ENCODE assay signal across 18 mouse cellular contexts in the genomic region with DNA sequence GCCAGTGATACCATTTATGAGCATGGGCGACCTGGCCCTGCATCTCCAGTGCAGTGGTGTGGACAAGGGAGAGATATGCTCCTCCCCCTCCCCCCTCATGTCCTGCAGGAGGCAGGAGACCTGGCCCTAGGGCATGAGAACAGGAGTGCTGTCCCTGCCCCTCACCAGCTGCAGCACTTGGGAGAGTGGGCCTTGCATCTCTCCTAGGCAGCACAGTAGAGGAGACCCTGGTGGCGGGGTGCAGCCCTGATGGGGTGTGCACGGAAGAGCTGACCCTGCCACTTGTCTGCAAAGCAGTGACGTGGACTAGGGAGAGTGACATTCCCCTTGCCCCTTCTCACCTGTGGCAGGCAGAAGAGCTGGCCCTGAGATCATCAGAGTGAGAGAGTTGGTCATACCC.
A peak's percentile ranks its signal among the peaks of the same experiment; 100 is the strongest.
DNase-seq lines count a peak whose midpoint lies in the region; ATAC-seq and TF ChIP-seq lines count a peak whose summit lies in the region.
"Had no signal": no experiment of that assay in that cellular context is flagged by ENCODE, and none has a peak within 500 bp of the region (broad histone marks: within the 10 kb centered on the region; RNA-seq: fewer than 3 reads in every experiment).

No protein-coding gene starts in this region.

- no peaks in the 10 kb centered on the region for H3K4me1 ChIP-seq in heart, embryonic 11.5 days (ENCODE audit: control insufficient read depth, insufficient read depth, low read length)
- H3K4me1 ChIP-seq in intestine, postnatal 0 days (replicated peaks; ENCODE audit: control insufficient read depth, insufficient read depth, low read length), result no peaks in the 10 kb centered on the region
- H3K4me1 ChIP-seq in intestine, embryonic 16.5 days (ENCODE audit: control insufficient read depth, insufficient read depth, low read length), result no peaks in the 10 kb centered on the region
- H3K4me1 ChIP-seq in midbrain, embryonic 11.5 days (ENCODE audit: control insufficient read depth, insufficient read depth, low read length), result no peaks in the 10 kb centered on the region
- peaks cover 7% of the 10 kb centered on the region for H3K4me1 ChIP-seq in midbrain, embryonic 13.5 days (replicated peaks)
- H3K4me1 ChIP-seq: embryonic facial prominence, embryonic 13.5 days; heart, embryonic 15.5 days; hindbrain, embryonic 10.5 days had no signal

- no peak for TF ChIP-seq CTCF in intestine, postnatal 0 days (IDR thresholded peaks at IDR 0.05; ENCODE audit: low read depth)

- H3K27me3 ChIP-seq in heart, embryonic 11.5 days (ENCODE audit: control insufficient read depth, insufficient read depth, low read length), result no peaks in the 10 kb centered on the region
- no peaks in the 10 kb centered on the region for H3K27me3 ChIP-seq in intestine, postnatal 0 days (replicated peaks; ENCODE audit: control insufficient read depth, insufficient read depth, low read length)
- H3K27me3 ChIP-seq in intestine, embryonic 16.5 days (replicated peaks; ENCODE audit: control insufficient read depth, insufficient read depth, low read length), result no peaks in the 10 kb centered on the region
- no peaks in the 10 kb centered on the region for H3K27me3 ChIP-seq in midbrain, embryonic 11.5 days (ENCODE audit: control insufficient read depth, insufficient read depth, low read length)
- H3K27me3 ChIP-seq in midbrain, embryonic 13.5 days, result no peaks in the 10 kb centered on the region
- H3K27me3 ChIP-seq: embryonic facial prominence, embryonic 13.5 days; heart, embryonic 15.5 days had no signal

- no peak overlapping the region for H3K4me3 ChIP-seq in heart, embryonic 11.5 days (ENCODE audit: low read depth, low read length)
- no peak overlapping the region for H3K4me3 ChIP-seq in intestine, postnatal 0 days (ENCODE audit: low read depth, low read length)
- no peak overlapping the region for H3K4me3 ChIP-seq in intestine, embryonic 16.5 days (ENCODE audit: low read length)
- H3K4me3 ChIP-seq in midbrain, embryonic 11.5 days (ENCODE audit: low read depth, low read length), result no peak overlapping the region
- H3K4me3 ChIP-seq in midbrain, embryonic 13.5 days (replicated peaks), result no peak overlapping the region
- H3K4me3 ChIP-seq: embryonic facial prominence, embryonic 13.5 days; heart, embryonic 15.5 days; hindbrain, embryonic 10.5 days had no signal

- H3K27ac ChIP-seq in heart, embryonic 11.5 days (ENCODE audit: low read depth, low read length), result no peak overlapping the region
- H3K27ac ChIP-seq in intestine, postnatal 0 days (ENCODE audit: low read depth, low read length), result no peak overlapping the region
- H3K27ac ChIP-seq in intestine, embryonic 16.5 days (ENCODE audit: low read length), result no peak overlapping the region
- H3K27ac ChIP-seq in midbrain, embryonic 11.5 days (ENCODE audit: low read depth, low read length), result no peak overlapping the region
- H3K27ac ChIP-seq in midbrain, embryonic 13.5 days, result no peak overlapping the region
- H3K27ac ChIP-seq: embryonic facial prominence, embryonic 13.5 days; heart, embryonic 15.5 days; hindbrain, embryonic 10.5 days; hindbrain, embryonic 14.5 days had no signal

- ATAC-seq in heart, embryonic 11.5 days (replicated peaks; ENCODE audit: insufficient number of reproducible peaks, low FRiP score, low TSS enrichment), result 0 out of 2 replicates have a peak, but pooled peaks have one; percentile 22
- 0 out of 2 replicates have a peak, but pooled peaks have one; percentile 31 for ATAC-seq in intestine, postnatal 0 days
- ATAC-seq in intestine, embryonic 16.5 days, result no peak
- ATAC-seq in midbrain, embryonic 11.5 days (ENCODE audit: low FRiP score), result no peak
- no peak for ATAC-seq in midbrain, embryonic 13.5 days
- ATAC-seq: forebrain, embryonic 14.5 days; inflammation-experienced regulatory T-cells, adult 6 months had no signal

- DNase-seq in heart, postnatal 14 days, result no peak
- peak; percentile 67 for DNase-seq in midbrain, embryonic 11.5 days (ENCODE audit: low spot score, missing footprints)
- DNase-seq: adrenal gland, adult 2 months; adrenal gland, postnatal 25 days; cerebellum, adult 18-20 months; cerebellum, adult 9-11 months; cerebellum, postnatal 36 days; gastrocnemius, postnatal 10 days had no signal

- intact Hi-C loops in heart, postnatal 14 days (cut with DNase I), result no loop called here

- no peak overlapping the region for H3K9ac ChIP-seq in heart, embryonic 11.5 days (ENCODE audit: low read depth, low read length)
- H3K9ac ChIP-seq in intestine, postnatal 0 days (ENCODE audit: low read depth, low read length), result no peak overlapping the region
- no peak overlapping the region for H3K9ac ChIP-seq in intestine, embryonic 16.5 days (ENCODE audit: low read depth, low read length)
- H3K9ac ChIP-seq in midbrain, embryonic 11.5 days (ENCODE audit: low read length), result no peak overlapping the region
- H3K9ac ChIP-seq in midbrain, embryonic 13.5 days (replicated peaks), result no peak overlapping the region
- H3K9ac ChIP-seq: embryonic facial prominence, embryonic 13.5 days; heart, embryonic 15.5 days; hindbrain, embryonic 14.5 days had no signal

- no peaks in the 10 kb centered on the region for H3K9me3 ChIP-seq in heart, embryonic 11.5 days (replicated peaks; ENCODE audit: control insufficient read depth, low read length)
- H3K9me3 ChIP-seq in intestine, postnatal 0 days (ENCODE audit: control insufficient read depth), result no peaks in the 10 kb centered on the region
- no peaks in the 10 kb centered on the region for H3K9me3 ChIP-seq in intestine, embryonic 16.5 days (ENCODE audit: control insufficient read depth, low read length)
- no peaks in the 10 kb centered on the region for H3K9me3 ChIP-seq in midbrain, embryonic 11.5 days (ENCODE audit: control insufficient read depth, low read length)
- H3K9me3 ChIP-seq in midbrain, embryonic 13.5 days, result no peaks in the 10 kb centered on the region
- H3K9me3 ChIP-seq: embryonic facial prominence, embryonic 13.5 days; heart, embryonic 15.5 days; hindbrain, embryonic 10.5 days had no signal

- no peak overlapping the region for H3K4me2 ChIP-seq in heart, embryonic 11.5 days
- H3K4me2 ChIP-seq in intestine, postnatal 0 days (replicated peaks; ENCODE audit: low read depth), result no peak overlapping the region
- no peak overlapping the region for H3K4me2 ChIP-seq in intestine, embryonic 16.5 days (ENCODE audit: low read depth, low read length)
- H3K4me2 ChIP-seq in midbrain, embryonic 11.5 days, result no peak overlapping the region
- H3K4me2 ChIP-seq in midbrain, embryonic 13.5 days (replicated peaks), result no peak overlapping the region
- H3K4me2 ChIP-seq: embryonic facial prominence, embryonic 13.5 days; heart, embryonic 15.5 days; hindbrain, embryonic 14.5 days had no signal

- 81% methylated on average over 4 of the region's 4 CpGs for WGBS in heart, embryonic 11.5 days (ENCODE audit: insufficient replicate concordance)
- WGBS in intestine, postnatal 0 days, result 77% methylated on average over 4 of the region's 4 CpGs
- 92% methylated on average over 4 of the region's 4 CpGs for WGBS in intestine, embryonic 16.5 days
- WGBS in midbrain, embryonic 11.5 days, result 88% methylated on average over 4 of the region's 4 CpGs
- WGBS in midbrain, embryonic 13.5 days, result 85% methylated on average over 4 of the region's 4 CpGs

- no peaks in the 10 kb centered on the region for H3K36me3 ChIP-seq in heart, embryonic 11.5 days (ENCODE audit: control insufficient read depth, insufficient read depth, low read length)
- no peaks in the 10 kb centered on the region for H3K36me3 ChIP-seq in intestine, postnatal 0 days (ENCODE audit: control insufficient read depth, insufficient read depth)
- H3K36me3 ChIP-seq in intestine, embryonic 16.5 days (ENCODE audit: control insufficient read depth, insufficient read depth, low read length), result no peaks in the 10 kb centered on the region
- no peaks in the 10 kb centered on the region for H3K36me3 ChIP-seq in midbrain, embryonic 11.5 days (ENCODE audit: control insufficient read depth, insufficient read depth, low read length)
- H3K36me3 ChIP-seq in midbrain, embryonic 13.5 days, result no peaks in the 10 kb centered on the region
- H3K36me3 ChIP-seq: embryonic facial prominence, embryonic 13.5 days; heart, embryonic 15.5 days; hindbrain, embryonic 10.5 days had no signal

Comparison
In these comparisons a context has a peak if more than half of its experiments do, and no peak if none do; other contexts are left out.
1. ATAC-seq: peak in heart, embryonic 11.5 days (single experiment) and intestine, postnatal 0 days (single experiment); none in intestine, embryonic 16.5 days (single experiment), midbrain, embryonic 11.5 days (single experiment) and midbrain, embryonic 13.5 days (single experiment).